Mouse (Mus musculus): ENCODE measurements around the gene Map10.

GRCm38 (mm10) chr8:125699391-125700025, 29.9 kb downstream of the Map10 start:
- TF ChIP-seq CTCF (IDR thresholded peaks at IDR 0.05) (no peak), EP300 (IDR thresholded peaks at IDR 0.05; ENCODE audit: insufficient read depth, low read depth, low read length) (no peak)
